Mouse (Mus musculus) embryonic facial prominence, embryonic 10.5 days (tissue): ENCODE results near the gene Emc8. TPM values are rescaled to one million over a fixed set of nuclear protein-coding genes. Genes with fewer than 3 reads are reported as not detected.

Source experiments
- DNase-seq: peaks from one replicate; pipeline ENCODE4 v3.0.0-alpha.2; 2017; ENCODE audit warnings: low spot score
- H3K27ac ChIP-seq: fragments of 300-500 bp; sonication (generic); replicated peaks from 2 replicates; pipeline ENCODE4 v1.5.1; 2016; ENCODE audit warnings: mild to moderate bottlenecking
- H3K27me3 ChIP-seq: fragments of 300-500 bp; sonication (generic); replicated peaks from 2 replicates; pipeline ENCODE4 v1.6.1; 2016; ENCODE audit warnings: low read depth, mild to moderate bottlenecking; ENCODE audit not compliant: poor library complexity, severe bottlenecking
- H3K36me3 ChIP-seq: fragments of 300-500 bp; sonication (generic); replicated peaks from 2 replicates; pipeline ENCODE4 v1.6.1; 2016; ENCODE audit warnings: mild to moderate bottlenecking, moderate library complexity
- H3K4me1 ChIP-seq: fragments of 300-500 bp; sonication (generic); 2 replicates; pipeline ENCODE4 v1.6.1; 2016
- H3K4me3 ChIP-seq: fragments of 300-500 bp; sonication (generic); 2 replicates; pipeline ENCODE4 v1.5.1; 2016; ENCODE audit warnings: mild to moderate bottlenecking, moderate library complexity
- H3K9me3 ChIP-seq: fragments of 300-500 bp; sonication (generic); 2 replicates; pipeline ENCODE4 v1.6.1; 2016; ENCODE audit warnings: mild to moderate bottlenecking
- WGBS: fragments of 180-500 bp; shearing (Covaris S2); methylation state at CpG from one replicate; pipeline ENCODE4 v1.1.7; 2016; 5-methylcytosine and 5-hydroxymethylcytosine counted together
- polyA plus RNA-seq: library from polyadenylated mRNA; unstranded; fragments of >200 nt; fragmentation: Nextera tagmentation; extraction: Ambion mirVana; gene quantifications from 2 replicates; pipeline ENCODE4 v1.2.1, GENCODE M21; 2016

Emc8 gene
- polyA plus RNA-seq = 388 and 400 TPM in 2 replicates

DNA sequence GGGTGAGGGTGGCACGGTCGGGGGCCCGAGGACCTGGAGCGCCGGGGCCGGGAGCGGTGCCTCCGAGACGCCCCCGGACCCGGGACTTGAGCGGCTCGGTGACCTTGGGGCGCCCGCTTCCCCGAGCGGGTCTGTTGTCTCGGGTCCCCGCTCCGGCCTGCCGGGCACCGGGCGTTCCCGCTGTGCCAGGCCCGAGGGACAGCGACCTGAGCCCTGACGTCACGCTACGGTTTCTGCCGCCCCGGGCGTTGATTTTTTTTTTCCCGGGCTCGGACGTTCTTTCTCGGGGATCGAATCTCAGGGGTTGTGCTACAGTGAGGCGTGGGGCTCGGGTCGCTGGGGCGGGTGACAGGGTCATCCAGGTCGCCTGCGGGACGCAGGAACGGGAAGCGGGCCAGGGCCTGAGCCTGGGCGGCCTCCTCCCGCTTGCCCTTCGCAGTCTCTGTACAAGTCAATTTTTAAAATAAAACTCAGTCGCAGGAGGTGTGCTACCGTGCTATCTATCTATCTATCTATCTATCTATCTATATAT lies at the start of gene Emc8:
Emc8 (minus strand) TSS at position 200 of the 532 bp plus-strand sequence.
- WGBS = 1% methylated on average over 51 of the region's 51 CpGs
- DNase-seq = no peak
- peaks cover 61% of the 10 kb centered on the region for H3K4me1 ChIP-seq

DNA sequence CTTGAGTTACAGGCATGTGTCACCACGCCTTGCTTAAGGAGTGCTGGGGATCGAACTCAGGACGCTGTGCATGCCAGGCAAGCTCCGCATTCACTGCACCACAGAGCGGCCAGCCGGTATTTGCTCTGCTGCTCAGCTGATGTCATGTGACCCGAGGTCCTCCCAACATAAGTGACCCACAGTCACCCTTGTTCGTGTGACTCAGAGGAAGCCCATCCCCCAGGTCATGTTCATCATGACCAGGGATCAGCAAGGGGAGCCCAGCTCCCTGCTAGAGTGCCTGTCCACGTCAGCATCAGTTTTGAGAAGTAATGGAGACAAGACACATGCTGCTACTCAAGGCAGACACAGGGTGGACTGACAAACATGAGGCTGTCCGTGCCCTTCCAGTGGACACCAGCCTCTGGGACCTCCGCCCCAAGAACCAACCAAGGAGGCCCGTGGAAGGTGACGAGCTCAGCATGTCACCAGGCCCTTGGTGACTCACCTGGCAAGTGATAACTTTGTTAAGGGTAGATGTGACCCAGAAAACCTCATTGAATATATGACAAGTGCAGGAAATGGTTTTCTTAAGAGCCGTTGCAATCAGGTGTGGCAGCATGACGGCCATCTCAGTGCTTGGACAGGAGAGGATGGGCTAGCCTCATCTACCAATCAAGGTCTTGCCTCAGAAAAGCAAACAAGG lies 47.8 kb upstream of the Emc8 start:
- H3K4me1 ChIP-seq = peaks cover 10% of the 10 kb centered on the region; the same call in 1 of the 2 replicates
- H3K9me3 ChIP-seq = no peaks in the 10 kb centered on the region
- WGBS = 82% methylated on average over 15 of the region's 15 CpGs
- H3K36me3 ChIP-seq = no peaks in the 10 kb centered on the region
- DNase-seq = no peak
- no peaks in the 10 kb centered on the region for H3K27me3 ChIP-seq
- no peak overlapping the region for H3K27ac ChIP-seq
- H3K4me3 ChIP-seq = no peak overlapping the region

More for the DNA sequence above, at the start of gene Emc8:
- no peaks in the 10 kb centered on the region for H3K27me3 ChIP-seq
- peaks cover 59% of the 10 kb centered on the region for H3K36me3 ChIP-seq
- H3K9me3 ChIP-seq = no peaks in the 10 kb centered on the region
- H3K27ac ChIP-seq = peak within 1 kb of the TSS; percentile 93
- peak within 1 kb of the TSS; percentile 99 for H3K4me3 ChIP-seq

DNA sequence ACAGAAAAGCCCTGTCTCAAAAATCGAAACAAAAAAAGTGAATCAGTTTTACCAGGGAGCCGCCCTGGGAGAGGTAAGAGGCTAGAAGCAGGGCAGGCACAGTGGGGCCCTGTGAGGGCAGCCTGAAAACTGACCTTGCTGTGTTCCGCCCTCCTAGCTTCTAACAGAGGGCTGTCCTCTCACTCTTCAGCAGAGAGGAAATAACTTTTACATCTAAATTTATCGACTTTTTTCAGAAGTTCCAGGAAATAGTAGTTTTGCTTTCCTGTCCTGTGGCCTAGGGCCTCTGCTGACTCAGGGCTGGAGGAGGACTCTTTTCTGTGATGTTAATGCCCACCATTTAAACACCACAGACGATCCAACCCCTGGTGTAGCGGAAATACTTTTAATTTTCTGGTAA lies 46.8 kb upstream of the Emc8 start:
- no peak overlapping the region for H3K27ac ChIP-seq
- 79% methylated on average over 6 of the region's 6 CpGs for WGBS
- peaks cover 10% of the 10 kb centered on the region; the same call in 1 of the 2 replicates for H3K4me1 ChIP-seq
- no peaks in the 10 kb centered on the region for H3K36me3 ChIP-seq
- DNase-seq = no peak
- no peak overlapping the region for H3K4me3 ChIP-seq
- no peaks in the 10 kb centered on the region for H3K9me3 ChIP-seq
- no peaks in the 10 kb centered on the region for H3K27me3 ChIP-seq

DNA sequence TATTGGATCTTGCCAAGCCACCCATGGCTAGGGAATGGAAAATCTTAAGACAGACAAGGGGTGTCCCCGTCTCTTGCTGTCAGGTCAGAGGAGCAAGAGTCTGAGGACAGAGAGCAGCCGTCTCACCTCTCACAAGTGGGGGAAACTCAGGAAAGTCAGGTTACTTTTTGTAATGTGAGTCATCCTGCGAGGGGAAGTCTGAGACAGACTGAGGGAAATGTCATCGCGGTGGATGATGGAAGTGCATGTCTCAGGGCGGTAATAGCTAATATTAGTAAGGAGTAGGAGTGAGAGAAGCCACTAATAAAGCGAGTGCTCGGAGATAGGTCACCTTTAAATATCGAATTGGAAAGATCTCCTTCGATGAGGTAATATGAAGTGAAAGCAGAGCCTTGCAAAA lies 40.8 kb upstream of the Emc8 start:
- DNase-seq = no peak
- Histone ChIP-seq H3K9me3 (no peaks in the 10 kb centered on the region), H3K36me3 (no peaks in the 10 kb centered on the region), H3K4me1 (peaks cover 5% of the 10 kb centered on the region; the same call in 1 of the 2 replicates), H3K27ac (no peak overlapping the region), H3K27me3 (0 out of 2 replicates have a peak, but pooled peaks cover 2% of the 10 kb centered on the region), H3K4me3 (no peak overlapping the region)
- 83% methylated on average over 10 of the region's 10 CpGs for WGBS

DNA sequence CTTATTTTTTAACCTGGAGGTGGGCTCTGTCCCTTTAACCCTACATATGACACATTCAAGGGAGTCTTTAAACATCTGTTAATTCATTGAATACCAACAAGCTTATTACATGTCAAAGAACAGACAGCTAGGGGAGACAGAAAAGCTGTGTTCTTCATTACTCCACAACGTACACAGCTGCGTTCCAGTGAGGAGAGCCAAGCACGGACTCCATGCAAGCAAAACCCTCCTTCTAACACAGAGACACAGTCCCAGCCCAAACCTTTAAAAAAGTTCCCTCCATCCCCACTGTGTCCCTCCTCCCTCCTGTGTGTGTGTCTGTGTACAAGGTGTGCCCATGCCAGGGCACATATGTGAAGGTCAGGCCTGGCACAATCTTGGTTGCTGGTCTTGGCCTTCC lies 37.8 kb upstream of the Emc8 start:
- no peak for DNase-seq
- H3K9me3 ChIP-seq = no peaks in the 10 kb centered on the region
- no peak overlapping the region for H3K27ac ChIP-seq
- H3K4me1 ChIP-seq = peaks cover 8% of the 10 kb centered on the region
- WGBS = 84% methylated on average over 3 of the region's 3 CpGs
- H3K36me3 ChIP-seq = no peaks in the 10 kb centered on the region
- H3K27me3 ChIP-seq = peaks cover 15% of the 10 kb centered on the region
- no peak overlapping the region for H3K4me3 ChIP-seq

DNA sequence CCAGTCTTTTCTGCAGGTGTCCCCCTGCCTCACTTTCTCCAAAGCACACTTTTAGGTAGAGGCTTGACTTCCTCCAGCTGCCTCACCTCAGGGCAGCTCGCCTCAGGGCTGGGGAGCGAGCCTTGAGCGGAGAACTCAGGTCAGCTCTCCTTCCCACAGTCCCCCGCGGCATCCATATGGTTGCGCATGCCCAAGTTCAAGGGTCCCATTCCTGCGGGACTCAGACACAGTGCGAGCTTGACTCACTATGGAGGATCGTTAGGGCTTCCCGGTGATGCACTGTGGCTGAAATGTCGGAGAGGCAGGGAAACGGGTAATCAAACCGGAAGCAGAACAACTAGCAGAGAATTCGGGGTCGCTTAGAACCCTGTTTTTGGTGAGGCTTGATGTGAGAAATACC lies 36.8 kb upstream of the Emc8 start:
- H3K27ac ChIP-seq = no peak overlapping the region
- WGBS = 87% methylated on average over 15 of the region's 15 CpGs
- peaks cover 15% of the 10 kb centered on the region for H3K27me3 ChIP-seq
- H3K9me3 ChIP-seq = no peaks in the 10 kb centered on the region
- H3K4me1 ChIP-seq = peaks cover 13% of the 10 kb centered on the region
- DNase-seq = no peak
- H3K4me3 ChIP-seq = no peak overlapping the region
- no peaks in the 10 kb centered on the region for H3K36me3 ChIP-seq

DNA sequence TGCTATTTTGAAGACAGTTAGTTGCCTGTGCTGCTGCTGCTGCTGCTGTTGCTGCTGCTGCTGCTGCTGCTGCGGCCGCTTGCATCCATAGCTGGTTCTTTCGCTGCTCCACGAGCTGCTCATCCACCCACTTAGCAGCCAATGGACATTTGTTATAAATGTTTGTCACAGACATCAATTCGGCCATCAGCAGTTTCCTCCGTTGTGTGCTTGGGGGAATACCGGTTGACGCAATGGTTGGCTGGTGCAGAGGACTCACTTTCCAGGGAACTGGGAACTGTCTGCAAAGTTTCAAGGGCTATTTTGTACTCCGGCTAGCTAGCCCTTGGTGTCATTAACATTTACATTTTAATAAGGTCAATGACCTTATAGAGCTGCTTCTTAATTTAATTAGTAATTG lies 35.8 kb upstream of the Emc8 start:
- Histone ChIP-seq H3K27ac (no peak overlapping the region), H3K4me3 (no peak overlapping the region), H3K4me1 (peaks cover 18% of the 10 kb centered on the region), H3K36me3 (no peaks in the 10 kb centered on the region), H3K27me3 (peaks cover 15% of the 10 kb centered on the region), H3K9me3 (no peaks in the 10 kb centered on the region)
- 79% methylated on average over 9 of the region's 9 CpGs for WGBS
- DNase-seq = no peak

DNA sequence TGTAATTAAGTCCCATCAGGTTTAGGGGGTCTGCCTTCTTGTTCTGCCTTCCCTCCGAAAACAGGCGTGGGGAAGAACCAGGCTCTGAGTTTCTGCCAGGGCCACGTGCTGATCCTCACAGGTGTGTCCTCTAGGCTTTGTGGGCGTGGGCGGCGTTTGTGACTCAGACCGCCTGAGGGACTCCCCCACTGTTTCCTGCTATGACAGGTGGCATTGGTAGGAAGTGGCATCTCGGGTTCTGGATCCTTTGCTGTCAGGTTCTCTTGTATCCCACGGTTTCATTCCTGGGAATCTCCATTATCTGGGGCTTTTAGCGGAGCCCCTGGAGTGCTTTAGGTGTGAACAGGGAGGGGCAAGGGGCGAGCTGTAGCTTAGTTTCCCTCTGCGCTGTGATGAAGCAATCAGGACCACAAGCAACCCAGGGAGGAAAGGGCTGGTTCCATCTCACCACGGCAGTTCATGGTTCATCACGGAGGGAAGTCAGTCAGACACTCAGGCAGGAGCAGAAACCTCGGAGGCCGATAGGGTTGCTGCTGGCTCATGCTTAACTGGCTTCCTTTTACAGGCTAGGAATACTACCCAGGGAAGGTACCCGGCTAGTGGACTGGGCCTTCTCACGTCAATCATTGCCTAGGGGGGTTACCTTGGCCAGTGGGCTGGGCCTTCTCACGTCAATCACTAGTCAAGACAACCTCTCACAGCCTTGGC lies 33.5 kb upstream of the Emc8 start:
- H3K9me3 ChIP-seq = peaks cover 4% of the 10 kb centered on the region
- no peak for DNase-seq
- WGBS = 67% methylated on average over 19 of the region's 19 CpGs

DNA sequence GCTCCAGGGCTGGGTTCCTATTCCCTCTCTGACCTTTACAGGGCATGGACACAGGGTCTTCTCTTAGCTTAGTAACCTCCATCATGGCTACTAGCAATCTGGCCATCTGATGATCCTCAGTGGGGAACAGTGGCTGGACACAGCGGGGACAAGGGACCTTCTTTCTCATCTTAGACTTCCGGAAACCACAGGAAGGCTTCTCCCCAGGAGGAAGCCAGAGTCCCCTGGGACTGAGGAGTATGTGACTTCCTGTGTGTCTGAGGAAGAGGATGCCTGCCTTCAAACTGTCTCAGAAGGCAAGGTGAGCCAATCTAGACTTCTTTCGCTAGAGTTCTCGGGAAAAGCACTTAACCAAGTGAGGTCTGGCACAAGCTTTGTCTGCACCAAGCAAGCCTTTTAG lies 31.7 kb upstream of the Emc8 start:
- 85% methylated on average over 4 of the region's 4 CpGs for WGBS
- peaks cover 20% of the 10 kb centered on the region for H3K27me3 ChIP-seq
- no peak overlapping the region for H3K27ac ChIP-seq
- peaks cover 4% of the 10 kb centered on the region for H3K9me3 ChIP-seq
- DNase-seq = no peak
- no peak overlapping the region for H3K4me3 ChIP-seq
- H3K4me1 ChIP-seq = peaks cover 23% of the 10 kb centered on the region
- no peaks in the 10 kb centered on the region for H3K36me3 ChIP-seq

More for the DNA sequence above, 33.5 kb upstream of the Emc8 start:
- no peaks in the 10 kb centered on the region for H3K36me3 ChIP-seq
- H3K4me1 ChIP-seq = peaks cover 18% of the 10 kb centered on the region
- H3K27me3 ChIP-seq = peaks cover 15% of the 10 kb centered on the region
- H3K4me3 ChIP-seq = no peak overlapping the region
- no peak overlapping the region for H3K27ac ChIP-seq

DNA sequence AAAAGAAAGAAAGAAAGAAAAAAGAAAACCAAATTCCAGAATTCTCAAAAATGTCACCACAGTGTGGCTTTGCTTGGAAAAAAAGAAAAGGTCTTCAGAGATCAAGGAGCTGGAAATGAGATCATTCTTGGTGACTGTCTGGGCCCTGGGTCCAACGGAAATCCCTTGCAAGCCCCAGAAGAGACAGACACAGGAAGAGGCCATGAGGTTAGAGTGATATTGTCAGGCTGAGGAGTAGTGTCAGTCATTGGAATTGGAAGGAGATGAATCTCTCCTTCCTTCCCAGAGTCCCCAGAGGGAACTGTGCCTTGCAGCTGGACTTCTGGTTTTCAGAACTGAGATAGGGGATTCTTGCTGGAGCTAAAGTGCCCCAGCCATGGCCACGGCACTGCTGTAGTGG lies 31.2 kb upstream of the Emc8 start:
- Histone ChIP-seq H3K4me3 (no peak overlapping the region), H3K9me3 (peaks cover 4% of the 10 kb centered on the region), H3K36me3 (no peaks in the 10 kb centered on the region), H3K4me1 (peaks cover 22% of the 10 kb centered on the region), H3K27ac (no peak overlapping the region), H3K27me3 (peaks cover 19% of the 10 kb centered on the region)
- 73% methylated on average over 2 of the region's 2 CpGs for WGBS
- DNase-seq = no peak

DNA sequence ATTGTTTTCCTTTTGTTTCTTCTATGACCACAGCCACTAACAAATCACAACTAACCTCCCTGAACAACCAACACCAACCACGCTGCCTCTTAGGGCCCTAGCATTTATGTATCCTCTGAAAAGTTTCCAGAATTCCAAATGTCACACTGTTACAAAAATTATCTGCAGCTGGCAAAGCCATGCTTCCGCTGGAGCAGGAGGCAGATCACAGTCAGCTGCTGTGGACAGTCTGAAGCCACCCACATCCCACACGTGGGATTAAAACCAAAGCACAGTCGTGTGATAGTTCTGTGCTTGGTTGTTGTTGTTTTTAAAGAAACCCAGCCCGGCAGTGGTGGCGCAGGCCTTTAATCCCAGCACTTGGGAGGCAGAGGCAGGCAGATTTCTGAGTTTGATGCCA lies 30.7 kb upstream of the Emc8 start:
- peaks cover 4% of the 10 kb centered on the region for H3K9me3 ChIP-seq
- H3K36me3 ChIP-seq = no peaks in the 10 kb centered on the region
- H3K27me3 ChIP-seq = peaks cover 19% of the 10 kb centered on the region
- peaks cover 24% of the 10 kb centered on the region for H3K4me1 ChIP-seq
- DNase-seq = no peak
- H3K27ac ChIP-seq = no peak overlapping the region
- WGBS = 81% methylated on average over 6 of the region's 6 CpGs
- H3K4me3 ChIP-seq = no peak overlapping the region

DNA sequence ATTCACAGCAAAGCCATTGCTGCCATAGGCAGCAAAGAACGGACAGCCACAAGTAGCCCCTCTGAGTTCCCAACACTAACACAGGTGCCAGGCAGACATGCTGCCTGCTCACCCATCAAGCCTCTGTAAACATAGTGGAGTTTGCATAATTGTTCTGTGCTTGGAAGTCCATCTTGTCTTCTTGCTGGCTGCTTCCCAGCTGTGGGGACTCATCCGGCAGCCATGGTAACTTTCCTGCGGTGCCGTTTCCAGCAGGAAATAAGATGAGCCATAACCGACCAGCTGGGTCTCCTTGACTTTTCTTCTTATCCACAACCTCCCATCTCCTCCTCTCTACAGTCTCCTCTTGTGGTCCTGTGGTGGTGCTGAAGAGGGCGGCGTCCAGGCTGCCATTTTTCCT lies 30.1 kb upstream of the Emc8 start:
- Histone ChIP-seq H3K4me1 (peaks cover 29% of the 10 kb centered on the region), H3K4me3 (no peak overlapping the region), H3K36me3 (no peaks in the 10 kb centered on the region), H3K9me3 (peaks cover 4% of the 10 kb centered on the region), H3K27me3 (peaks cover 19% of the 10 kb centered on the region), H3K27ac (no peak overlapping the region)
- WGBS = 94% methylated on average over 7 of the region's 7 CpGs
- no peak for DNase-seq

DNA sequence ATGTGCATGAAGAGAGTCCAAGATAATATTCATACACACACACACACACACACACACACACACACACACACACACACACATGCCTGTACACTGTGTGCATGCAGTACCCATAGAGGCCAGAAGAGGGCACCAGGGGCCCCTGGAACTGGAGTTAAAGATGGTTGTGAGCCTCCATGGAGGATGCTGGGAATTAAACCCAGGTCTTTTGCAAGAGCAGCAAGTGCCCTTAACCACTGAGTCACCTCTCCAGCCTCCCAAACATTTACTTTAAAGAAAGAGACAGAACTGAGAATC lies 29.6 kb upstream of the Emc8 start:
- H3K27ac ChIP-seq = no peak overlapping the region
- H3K4me1 ChIP-seq = peaks cover 29% of the 10 kb centered on the region
- peaks cover 19% of the 10 kb centered on the region for H3K27me3 ChIP-seq
- DNase-seq = no peak
- no peaks in the 10 kb centered on the region for H3K36me3 ChIP-seq
- H3K4me3 ChIP-seq = no peak overlapping the region
- H3K9me3 ChIP-seq = peaks cover 4% of the 10 kb centered on the region
